Mouse (Mus musculus): ENCODE data around the gene Rab43. TPM values are rescaled to one million over a fixed set of nuclear protein-coding genes. Genes with fewer than 3 reads are reported as not detected.

Gene Rab43
- polyA plus RNA-seq, 1 experiment from 2014 or later: 16.4 TPM

DNA sequence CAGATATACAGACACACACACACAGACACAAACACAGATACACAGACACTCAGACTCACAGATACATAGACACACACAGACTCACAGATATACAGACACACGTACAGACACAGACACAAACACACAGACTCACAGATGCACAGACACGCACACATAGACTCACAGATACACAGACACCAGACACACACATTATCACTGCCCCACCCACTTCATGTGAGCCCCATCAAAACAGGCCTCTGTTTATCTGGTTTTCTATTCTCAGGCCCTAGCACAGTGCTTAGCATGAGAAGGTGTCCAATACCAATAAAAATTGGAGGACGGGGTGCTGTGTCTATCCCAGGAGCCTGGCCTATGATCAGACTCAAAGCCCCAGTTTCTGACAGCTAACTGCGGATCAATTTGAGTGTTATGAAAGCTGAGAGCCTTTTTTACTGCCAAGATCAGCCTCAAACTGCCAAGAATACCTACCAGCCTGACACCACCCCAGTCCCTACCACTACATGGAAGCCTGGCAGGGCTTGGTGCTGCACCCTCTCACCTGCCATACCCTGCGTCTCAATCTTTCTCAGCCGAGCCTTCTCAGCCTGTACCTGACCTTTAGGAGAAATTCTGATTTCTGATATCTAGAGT lies 15.6 kb downstream of the Rab43 start:
- no peak overlapping the region for H3K4me3 ChIP-seq (replicated peaks; ENCODE audit: low read depth, low read length)
- ATAC-seq (replicated peaks; ENCODE audit: low FRiP score, low read depth) (no peak), DNase-seq (ENCODE audit: low spot score) (no peak)
- no peak overlapping the region for H3K4me2 ChIP-seq (ENCODE audit: low read length)
- 0 out of 2 replicates have a peak, but pooled peaks cover 3% of the 10 kb centered on the region for H3K4me1 ChIP-seq (replicated peaks; ENCODE audit: insufficient read depth, low read length)
- no peak overlapping the region for H3K9ac ChIP-seq (ENCODE audit: low read depth, low read length)
- no peak for TF ChIP-seq CTCF (IDR thresholded peaks at IDR 0.05; ENCODE audit: low read depth)
- H3K27ac ChIP-seq: no peak overlapping the region
- no peaks in the 10 kb centered on the region for H3K27me3 ChIP-seq (ENCODE audit: insufficient read depth, low read length)
- 91% methylated on average over 6 of the region's 6 CpGs for WGBS
- H3K9me3 ChIP-seq (replicated peaks; ENCODE audit: low read length): no peaks in the 10 kb centered on the region
- peaks cover 11% of the 10 kb centered on the region for H3K36me3 ChIP-seq (ENCODE audit: insufficient read depth, low read length)

DNA sequence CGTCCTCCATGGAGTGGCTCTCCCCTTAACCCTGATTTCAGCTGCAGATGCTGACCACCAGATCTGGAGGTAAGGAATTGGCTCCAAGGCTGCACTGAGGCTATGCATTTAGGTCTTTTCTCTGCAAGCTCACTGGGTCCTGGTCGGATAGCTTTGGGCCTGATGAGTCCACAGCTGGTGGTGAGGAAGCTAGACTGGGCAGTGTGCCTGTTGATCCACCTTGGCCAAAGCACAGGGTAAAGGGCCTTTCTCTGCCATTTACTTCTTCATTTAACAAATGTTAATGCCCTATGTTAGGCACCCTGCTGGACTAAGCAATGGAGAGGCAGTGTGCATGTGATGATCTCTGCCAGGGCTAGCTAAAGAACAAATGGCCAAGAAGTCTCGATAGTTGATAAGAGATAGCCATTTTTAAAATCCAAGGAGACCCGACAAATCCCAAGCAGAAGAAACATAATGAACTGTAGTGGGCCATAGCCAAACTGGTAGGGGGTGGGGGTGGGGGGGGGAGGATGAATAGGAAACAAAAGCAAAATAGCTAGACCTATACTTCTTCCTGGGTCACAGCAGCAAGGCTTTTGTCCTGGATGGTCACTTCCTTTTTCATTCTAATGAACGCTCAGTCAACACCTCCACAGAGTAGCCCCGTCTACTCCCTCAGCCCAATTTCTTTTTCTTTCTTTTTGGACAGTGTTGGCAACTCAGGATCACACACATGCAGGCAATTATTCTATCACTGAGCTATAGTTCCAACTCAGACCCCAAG lies 16.4 kb downstream of the Rab43 start:
- no peak overlapping the region for H3K4me3 ChIP-seq (replicated peaks; ENCODE audit: low read depth, low read length)
- H3K9ac ChIP-seq (ENCODE audit: low read depth, low read length): no peak overlapping the region
- H3K36me3 ChIP-seq (ENCODE audit: insufficient read depth, low read length): peaks cover 11% of the 10 kb centered on the region
- no peak overlapping the region for H3K4me2 ChIP-seq (ENCODE audit: low read length)
- no peaks in the 10 kb centered on the region for H3K9me3 ChIP-seq (replicated peaks; ENCODE audit: low read length)
- no peaks in the 10 kb centered on the region for H3K27me3 ChIP-seq (ENCODE audit: insufficient read depth, low read length)
- no peak for TF ChIP-seq CTCF (IDR thresholded peaks at IDR 0.05; ENCODE audit: low read depth)
- 0 out of 2 replicates have a peak, but pooled peaks cover 3% of the 10 kb centered on the region for H3K4me1 ChIP-seq (replicated peaks; ENCODE audit: insufficient read depth, low read length)
- WGBS: 87% methylated on average over 6 of the region's 6 CpGs
- no peak overlapping the region for H3K27ac ChIP-seq
- DNase-seq (ENCODE audit: low spot score) (no peak), ATAC-seq (replicated peaks; ENCODE audit: low FRiP score, low read depth) (no peak)

DNA sequence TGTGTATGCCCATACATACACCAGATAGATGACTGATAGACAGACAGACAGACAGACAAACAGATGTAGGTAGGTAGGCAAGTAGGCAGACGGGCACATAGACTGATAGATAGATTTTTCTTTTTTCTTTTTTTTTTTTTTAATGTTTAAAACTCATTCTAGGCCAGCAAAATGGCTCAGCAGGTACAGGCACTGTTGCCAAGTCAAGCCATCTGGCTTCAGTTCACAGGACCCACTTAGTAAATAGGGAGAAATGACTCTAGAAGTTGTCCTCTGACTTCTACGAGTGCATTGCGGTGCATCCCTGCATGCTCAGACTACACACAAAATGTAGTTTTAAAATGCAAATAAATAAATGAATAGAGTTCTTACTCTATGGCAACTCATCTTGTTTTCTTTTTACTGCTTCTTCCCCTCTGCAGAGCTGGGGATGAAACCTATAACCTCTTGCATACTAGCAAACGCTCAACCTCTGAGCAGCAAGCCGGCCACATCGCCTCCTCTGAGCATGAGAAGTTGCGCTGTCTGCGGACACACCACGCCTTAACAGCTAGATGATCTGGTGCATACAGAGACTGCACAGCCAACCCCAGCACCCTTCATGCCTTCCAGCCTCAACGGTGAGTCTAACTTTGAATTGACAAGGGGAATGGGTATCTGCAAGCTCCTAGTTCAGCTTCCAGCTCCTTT lies 18.0 kb downstream of the Rab43 start:
- Histone ChIP-seq H3K4me3 (replicated peaks; ENCODE audit: low read depth, low read length) (no peak overlapping the region), H3K4me2 (ENCODE audit: low read length) (no peak overlapping the region), H3K9ac (ENCODE audit: low read depth, low read length) (no peak overlapping the region), H3K4me1 (replicated peaks; ENCODE audit: insufficient read depth, low read length) (peaks cover 11% of the 10 kb centered on the region), H3K27ac (no peak overlapping the region), H3K27me3 (ENCODE audit: insufficient read depth, low read length) (no peaks in the 10 kb centered on the region), H3K36me3 (ENCODE audit: insufficient read depth, low read length) (peaks cover 11% of the 10 kb centered on the region), H3K9me3 (replicated peaks; ENCODE audit: low read length) (no peaks in the 10 kb centered on the region)
- DNase-seq (ENCODE audit: low spot score) (no peak), ATAC-seq (replicated peaks; ENCODE audit: low FRiP score, low read depth) (no peak)
- TF ChIP-seq CTCF (IDR thresholded peaks at IDR 0.05; ENCODE audit: low read depth): no peak
- 96% methylated on average over 10 of the region's 10 CpGs for WGBS

DNA sequence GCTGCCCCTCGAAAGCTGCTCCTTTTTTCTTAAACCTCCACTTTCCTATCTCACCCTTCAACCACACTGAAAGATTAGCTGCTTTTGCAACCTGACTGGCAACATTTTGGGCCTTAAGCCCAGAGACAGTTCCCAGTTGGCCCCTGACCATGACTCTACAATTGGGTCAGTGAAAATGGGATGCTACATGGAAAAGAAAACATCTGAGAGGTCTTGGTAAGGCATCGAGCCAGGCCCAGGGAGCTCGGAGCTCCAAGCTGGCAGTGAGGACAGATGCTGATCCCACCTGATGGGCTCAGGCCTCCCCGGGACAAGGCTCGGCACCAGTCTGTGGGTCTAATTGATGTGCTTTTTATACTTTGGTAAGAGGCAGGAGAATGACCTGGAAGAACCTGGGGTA lies 20.1 kb downstream of the Rab43 start:
- no peak for DNase-seq (ENCODE audit: low spot score)
- no peak for TF ChIP-seq CTCF (IDR thresholded peaks at IDR 0.05; ENCODE audit: low read depth)
- no peak overlapping the region for H3K27ac ChIP-seq
- peaks cover 9% of the 10 kb centered on the region for H3K4me1 ChIP-seq (replicated peaks; ENCODE audit: insufficient read depth, low read length)
- H3K27me3 ChIP-seq (ENCODE audit: insufficient read depth, low read length): no peaks in the 10 kb centered on the region
- no peak overlapping the region for H3K4me2 ChIP-seq (ENCODE audit: low read length)
- H3K36me3 ChIP-seq (ENCODE audit: insufficient read depth, low read length): peaks cover 11% of the 10 kb centered on the region
- no peak overlapping the region for H3K9ac ChIP-seq (ENCODE audit: low read depth, low read length)
- ATAC-seq (replicated peaks; ENCODE audit: low FRiP score, low read depth): no peak
- WGBS: 93% methylated on average over 5 of the region's 5 CpGs
- H3K4me3 ChIP-seq (replicated peaks; ENCODE audit: low read depth, low read length): no peak overlapping the region
- no peaks in the 10 kb centered on the region for H3K9me3 ChIP-seq (replicated peaks; ENCODE audit: low read length)

DNA sequence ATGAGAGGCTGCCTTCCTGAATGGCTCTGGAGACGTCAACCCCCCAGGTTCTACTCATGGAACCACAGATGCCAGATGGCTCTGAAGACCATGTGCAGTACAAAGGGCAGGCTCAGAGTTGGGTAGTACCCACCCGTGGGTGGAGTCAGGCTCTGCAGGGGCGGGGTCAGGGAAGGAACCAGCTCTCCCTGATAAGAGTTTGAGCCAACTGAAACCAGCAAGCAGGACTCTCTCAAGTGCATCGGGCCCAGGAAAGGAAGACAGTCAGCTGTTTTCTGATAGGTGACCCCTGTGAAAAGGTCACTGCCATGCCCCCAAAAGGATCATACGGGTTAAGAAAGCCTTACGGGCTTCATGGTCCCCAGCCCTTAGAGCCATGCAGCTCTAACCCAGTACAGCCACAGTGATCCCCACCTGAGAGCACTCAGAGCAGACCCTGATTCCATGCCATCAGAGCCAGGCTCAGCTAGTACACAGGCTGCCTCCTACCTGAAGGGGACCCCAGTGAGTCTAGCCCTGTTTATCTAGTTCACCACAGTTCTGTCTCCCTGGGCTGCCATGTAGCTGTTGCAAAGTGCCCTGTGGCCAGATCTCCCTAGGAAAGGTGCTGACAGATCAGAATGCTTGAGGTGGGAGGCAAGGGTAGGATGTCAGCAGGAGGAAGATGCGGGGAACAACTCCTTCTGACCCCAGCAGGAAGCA lies 21.0 kb downstream of the Rab43 start:
- H3K9ac ChIP-seq (ENCODE audit: low read depth, low read length): no peak overlapping the region
- 0 out of 2 replicates have a peak overlapping the region, but pooled peaks have one; percentile 2 for H3K27ac ChIP-seq
- no peaks in the 10 kb centered on the region for H3K9me3 ChIP-seq (replicated peaks; ENCODE audit: low read length)
- ATAC-seq (replicated peaks; ENCODE audit: low FRiP score, low read depth) (no peak; the same call in 1 of the 2 replicates), DNase-seq (ENCODE audit: low spot score) (peak; percentile 10)
- H3K4me3 ChIP-seq (replicated peaks; ENCODE audit: low read depth, low read length): no peak overlapping the region
- peaks cover 11% of the 10 kb centered on the region for H3K36me3 ChIP-seq (ENCODE audit: insufficient read depth, low read length)
- H3K4me2 ChIP-seq (ENCODE audit: low read length): no peak overlapping the region
- peaks cover 9% of the 10 kb centered on the region for H3K4me1 ChIP-seq (replicated peaks; ENCODE audit: insufficient read depth, low read length)
- no peaks in the 10 kb centered on the region for H3K27me3 ChIP-seq (ENCODE audit: insufficient read depth, low read length)
- WGBS: 65% methylated on average over 7 of the region's 7 CpGs
- TF ChIP-seq CTCF (IDR thresholded peaks at IDR 0.05; ENCODE audit: low read depth): no peak

DNA sequence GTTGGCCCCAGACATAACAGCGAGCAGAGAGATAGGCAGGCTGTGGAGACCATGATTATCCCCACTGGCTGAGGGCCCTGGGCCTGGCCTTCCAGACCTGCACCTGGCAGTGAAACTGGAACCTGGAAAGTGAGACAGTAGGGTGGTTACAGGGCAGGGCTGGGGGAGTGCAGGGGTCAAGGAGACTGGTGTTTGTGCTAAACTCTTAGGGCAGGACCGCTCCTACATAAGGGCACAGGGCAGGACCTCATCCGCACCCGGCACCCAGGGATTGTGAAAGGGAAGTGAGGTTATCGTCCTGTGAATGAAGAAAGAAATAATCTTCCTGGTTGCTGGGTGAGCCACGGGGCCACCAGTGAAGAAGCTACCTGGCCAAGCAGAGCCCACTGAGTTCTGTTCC lies 22.2 kb downstream of the Rab43 start:
- ATAC-seq (replicated peaks; ENCODE audit: low FRiP score, low read depth) (no peak), DNase-seq (ENCODE audit: low spot score) (no peak)
- H3K4me2 ChIP-seq (ENCODE audit: low read length): no peak overlapping the region
- no peak for TF ChIP-seq CTCF (IDR thresholded peaks at IDR 0.05; ENCODE audit: low read depth)
- no peaks in the 10 kb centered on the region for H3K9me3 ChIP-seq (replicated peaks; ENCODE audit: low read length)
- no peak overlapping the region for H3K9ac ChIP-seq (ENCODE audit: low read depth, low read length)
- H3K4me3 ChIP-seq (replicated peaks; ENCODE audit: low read depth, low read length): no peak overlapping the region
- peak overlapping the region; percentile 62 for H3K27ac ChIP-seq
- no peaks in the 10 kb centered on the region for H3K27me3 ChIP-seq (ENCODE audit: insufficient read depth, low read length)
- WGBS: 64% methylated on average over 6 of the region's 6 CpGs
- peaks cover 11% of the 10 kb centered on the region for H3K36me3 ChIP-seq (ENCODE audit: insufficient read depth, low read length)
- peaks cover 9% of the 10 kb centered on the region for H3K4me1 ChIP-seq (replicated peaks; ENCODE audit: insufficient read depth, low read length)

Data from kidney, postnatal 0 days (tissue).